Mouse (Mus musculus) adrenal gland (tissue): ENCODE data around the gene Gosr2.

ENCODE experiments used
- intact Hi-C: fragments of 180-260 bp; cut with DNase I; formaldehyde crosslinking; loops from one replicate; pipeline ENCODE4 v1.15.1; 2025

Gene Gosr2

DNA sequence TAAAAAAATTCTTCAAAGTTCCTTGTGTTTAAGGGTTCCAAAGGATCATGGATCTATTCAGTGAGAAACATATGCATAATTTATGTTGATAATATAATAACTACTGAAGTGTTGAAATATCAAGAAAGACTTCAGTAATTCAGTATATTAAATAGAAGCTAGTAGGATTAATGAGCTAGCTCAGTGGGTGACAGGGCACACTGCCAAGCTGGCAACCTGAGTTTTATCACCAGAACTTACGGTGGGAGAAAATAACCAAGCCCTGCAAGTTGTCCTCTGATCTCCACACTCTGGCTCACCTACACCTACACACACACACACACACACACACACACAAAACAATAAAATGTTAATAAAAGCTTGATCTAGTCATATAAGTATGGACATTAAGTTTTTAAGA is 4.5 kb downstream of the Gosr2 start:
- intact Hi-C loops: no loop called here

DNA sequence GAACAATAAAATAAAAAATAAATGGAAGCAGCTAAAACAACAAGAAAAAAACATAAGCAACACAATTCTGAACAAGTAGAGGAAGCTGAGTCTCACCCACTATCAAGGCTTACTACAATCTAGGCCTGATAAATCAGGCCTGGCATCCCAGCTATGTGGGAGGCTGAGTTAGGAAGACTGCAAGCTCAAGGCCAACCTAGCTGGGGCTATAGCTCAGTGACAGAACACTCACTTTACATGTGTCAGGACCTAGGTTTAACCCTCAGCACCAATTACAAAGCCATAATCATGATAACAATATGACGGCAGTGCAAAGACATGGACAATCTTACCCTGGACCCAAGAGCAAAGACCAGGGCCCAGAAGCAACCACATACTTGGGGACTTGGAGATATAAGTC is 6.7 kb downstream of the Gosr2 start:
- intact Hi-C loops: no loop called here

DNA sequence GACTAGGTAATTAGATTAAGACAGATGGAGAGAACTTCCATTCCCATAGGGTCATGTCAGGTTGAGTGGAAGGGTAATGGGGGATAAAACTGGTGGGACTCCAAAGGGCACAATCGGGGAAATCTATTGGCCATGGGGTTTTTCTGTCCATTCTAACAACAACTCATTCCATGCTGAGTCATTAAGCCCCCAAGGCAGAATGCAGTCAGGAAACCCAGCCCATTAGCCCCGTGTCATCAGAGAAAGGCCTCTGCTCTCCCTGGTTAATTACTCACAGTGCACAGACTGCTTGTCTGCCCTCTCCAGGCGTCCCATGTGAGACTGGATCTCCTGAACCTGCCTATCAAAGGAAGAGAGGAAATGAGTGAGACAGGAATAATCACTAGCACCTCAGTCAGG is 8.7 kb downstream of the Gosr2 start:
- intact Hi-C loops: no loop called here

DNA sequence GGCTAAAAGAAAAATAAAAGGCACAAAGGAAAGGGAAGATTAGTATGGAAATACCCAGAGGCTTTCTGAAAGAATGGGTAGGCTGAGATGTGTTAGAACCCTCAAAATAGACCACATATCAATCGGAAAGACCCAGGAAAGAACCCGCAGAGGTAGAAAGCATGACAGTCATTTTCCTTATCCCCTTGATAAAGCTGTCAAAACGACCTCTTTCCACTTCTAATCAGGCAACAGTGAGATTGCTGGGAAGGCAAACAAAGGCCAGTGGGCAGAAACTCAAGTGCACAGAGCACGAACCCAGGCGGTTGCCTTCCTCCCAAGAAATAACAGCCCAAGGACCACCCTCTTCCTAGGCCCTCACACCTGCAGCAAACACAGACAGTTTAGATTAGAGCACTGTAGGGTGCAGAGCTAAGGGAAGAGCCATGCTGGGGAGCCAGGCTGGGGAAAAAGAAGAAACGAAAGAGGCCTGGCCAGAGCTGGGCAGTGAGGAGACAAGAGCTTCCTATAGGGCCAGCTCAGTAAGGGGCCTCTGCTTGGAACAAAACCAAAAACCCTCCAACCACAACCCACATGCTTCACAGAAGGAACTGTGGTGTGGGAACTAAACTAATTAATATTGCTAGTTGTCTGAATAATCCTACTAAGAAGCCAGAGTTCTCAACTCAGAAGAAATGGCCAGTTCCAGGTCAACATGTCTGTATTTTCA is 9.3 kb downstream of the Gosr2 start:
- intact Hi-C loops: no loop called here

DNA sequence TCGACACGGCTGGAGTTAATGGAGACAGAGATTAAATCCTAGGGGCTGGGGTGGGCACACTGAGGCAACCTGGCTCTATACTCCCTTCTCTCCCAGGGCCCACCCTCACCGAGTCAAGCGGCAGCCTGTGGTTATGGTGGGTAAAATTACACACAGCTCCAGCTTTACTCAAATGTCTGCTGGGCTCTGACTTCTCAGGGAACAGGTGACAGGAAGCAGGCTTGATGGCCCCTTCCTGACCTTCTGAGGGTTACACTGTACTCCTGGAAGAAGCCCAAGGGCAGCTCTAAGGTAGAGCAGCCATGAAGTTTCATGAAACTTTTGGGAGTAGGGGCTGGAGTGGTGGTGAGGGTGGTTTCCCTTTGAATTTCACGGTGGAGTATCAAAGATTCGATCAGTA is 11.0 kb downstream of the Gosr2 start:
- intact Hi-C loops: no loop called here

DNA sequence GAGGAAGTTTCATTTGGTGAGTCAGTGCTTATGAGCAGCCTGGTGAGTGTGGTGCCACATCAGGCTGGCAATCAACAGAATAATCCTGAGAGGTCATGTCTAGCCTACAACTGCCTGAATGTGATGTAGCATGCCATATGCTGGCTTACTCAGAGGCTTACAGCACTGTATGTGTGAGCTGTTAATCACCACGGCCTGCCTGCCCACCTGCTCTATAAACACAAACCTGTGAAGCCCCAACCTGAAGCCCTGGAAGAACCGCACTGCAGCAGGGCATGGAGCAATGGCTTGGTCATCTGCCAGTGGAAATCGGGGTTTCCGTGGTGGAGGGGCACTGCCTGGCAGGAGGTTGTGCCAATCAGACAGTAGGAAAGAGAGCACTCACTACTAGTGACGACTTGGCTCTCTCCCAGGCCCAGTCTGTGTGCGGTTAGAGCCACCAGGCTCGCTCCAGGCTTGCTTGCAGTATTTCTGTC is 12.4 kb downstream of the Gosr2 start:
- intact Hi-C loops: no loop called here

DNA sequence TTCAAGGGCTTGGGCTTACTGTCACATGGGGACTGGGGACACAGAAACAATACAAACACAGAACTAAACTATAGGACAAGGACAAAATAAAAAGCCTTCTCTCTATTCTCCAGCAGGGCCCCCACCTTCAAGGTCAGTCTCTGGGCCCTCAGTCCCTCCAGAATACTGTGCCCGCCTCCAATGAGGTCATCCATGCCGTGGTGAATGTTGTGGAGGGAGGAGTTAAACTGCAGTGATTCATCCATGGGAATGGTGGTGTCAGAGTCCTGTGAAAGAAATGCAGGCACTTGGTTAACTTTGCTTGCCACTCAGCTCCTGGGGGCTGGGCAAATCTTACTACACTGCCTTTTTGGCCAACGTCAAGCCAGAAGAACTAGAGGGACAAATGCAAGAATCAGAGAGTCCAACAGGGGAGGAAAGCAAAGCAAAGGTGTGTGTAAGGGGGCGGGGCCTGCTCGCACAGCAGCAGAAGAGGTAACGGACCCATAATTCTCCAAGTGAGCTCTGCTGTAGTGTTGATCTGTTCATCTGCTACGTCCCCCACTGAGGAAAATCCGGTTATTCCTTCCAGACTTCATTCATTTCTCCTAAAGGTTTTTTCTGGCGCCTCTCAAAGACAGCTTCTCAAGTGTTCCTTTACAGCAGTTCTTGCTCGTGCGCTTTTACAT is 13.9 kb downstream of the Gosr2 start:
- intact Hi-C loops: no loop called here

DNA sequence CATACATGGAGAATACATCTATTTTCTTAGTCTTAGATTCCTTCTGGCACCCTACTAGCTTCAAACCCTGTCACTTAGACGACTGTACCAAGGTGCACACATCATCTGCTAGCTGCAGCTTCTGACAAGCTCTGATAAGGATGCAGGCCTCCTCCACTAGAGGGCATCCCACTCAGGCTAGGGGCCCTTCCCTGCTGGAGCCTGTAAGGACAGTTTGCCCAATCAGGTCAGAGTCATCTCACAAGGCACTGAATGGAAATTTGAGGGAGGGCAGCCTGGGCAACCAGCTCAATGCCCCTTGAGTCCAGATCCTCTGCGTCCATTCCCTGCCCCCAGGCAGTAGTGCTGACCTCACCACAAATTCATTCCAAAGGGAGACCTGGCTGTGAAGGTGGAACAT is 20.7 kb downstream of the Gosr2 start:
- intact Hi-C loops: loop anchor here (2.0 to 10.0 kb wide), 3 partner anchors 40 to 238 kb away; partner anchors contain the start of gene Lyzl6

DNA sequence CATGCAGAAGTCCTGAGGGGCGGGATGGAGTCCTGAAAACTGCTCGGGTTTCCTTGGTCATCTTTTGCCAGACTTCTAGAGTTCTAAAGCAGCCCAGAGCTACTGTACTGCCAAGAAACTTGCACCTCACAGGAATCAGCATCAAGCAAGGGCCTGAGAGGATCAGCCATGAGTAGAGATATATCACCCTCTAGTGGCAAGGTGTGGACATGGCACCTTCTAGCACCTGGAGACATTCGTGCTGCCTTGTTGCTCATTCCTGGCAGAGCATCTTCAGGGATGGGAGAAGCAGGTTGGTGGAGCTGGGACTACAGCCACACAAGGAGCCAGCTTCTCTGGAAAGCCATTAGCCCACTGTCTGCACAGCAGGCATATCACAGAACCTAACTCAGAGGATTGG is 22.1 kb downstream of the Gosr2 start:
- intact Hi-C loops: loop anchor here (5.0 to 10.0 kb wide), 2 partner anchors 38 to 239 kb away; partner anchors contain the start of gene Lyzl6

DNA sequence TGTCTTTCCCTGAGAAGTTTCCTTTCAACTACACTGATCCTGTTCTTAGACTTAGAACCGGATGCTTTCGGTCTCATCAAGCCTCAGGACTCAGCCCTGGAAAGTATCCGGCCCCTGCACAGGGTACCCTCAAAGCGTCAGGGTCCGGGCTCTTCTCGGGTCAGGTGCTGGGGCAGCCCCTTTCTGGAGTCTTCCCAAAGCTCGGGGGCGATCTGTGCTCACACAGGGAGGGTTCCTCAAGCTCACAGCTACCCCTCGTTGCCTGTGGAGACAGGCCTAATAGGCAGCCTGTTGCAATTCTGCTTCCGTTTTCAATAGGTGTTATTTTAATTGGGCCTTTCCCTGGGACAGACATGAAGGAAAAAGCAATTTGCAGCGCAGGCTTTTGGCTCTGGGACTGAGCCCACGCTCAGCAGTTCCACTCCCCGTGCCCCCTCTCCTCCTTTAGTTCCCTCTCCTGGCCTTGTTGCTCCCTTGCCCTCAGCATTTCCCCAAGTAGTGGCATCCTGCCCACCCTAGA is 30.7 kb downstream of the Gosr2 start:
- intact Hi-C loops: no loop called here

DNA sequence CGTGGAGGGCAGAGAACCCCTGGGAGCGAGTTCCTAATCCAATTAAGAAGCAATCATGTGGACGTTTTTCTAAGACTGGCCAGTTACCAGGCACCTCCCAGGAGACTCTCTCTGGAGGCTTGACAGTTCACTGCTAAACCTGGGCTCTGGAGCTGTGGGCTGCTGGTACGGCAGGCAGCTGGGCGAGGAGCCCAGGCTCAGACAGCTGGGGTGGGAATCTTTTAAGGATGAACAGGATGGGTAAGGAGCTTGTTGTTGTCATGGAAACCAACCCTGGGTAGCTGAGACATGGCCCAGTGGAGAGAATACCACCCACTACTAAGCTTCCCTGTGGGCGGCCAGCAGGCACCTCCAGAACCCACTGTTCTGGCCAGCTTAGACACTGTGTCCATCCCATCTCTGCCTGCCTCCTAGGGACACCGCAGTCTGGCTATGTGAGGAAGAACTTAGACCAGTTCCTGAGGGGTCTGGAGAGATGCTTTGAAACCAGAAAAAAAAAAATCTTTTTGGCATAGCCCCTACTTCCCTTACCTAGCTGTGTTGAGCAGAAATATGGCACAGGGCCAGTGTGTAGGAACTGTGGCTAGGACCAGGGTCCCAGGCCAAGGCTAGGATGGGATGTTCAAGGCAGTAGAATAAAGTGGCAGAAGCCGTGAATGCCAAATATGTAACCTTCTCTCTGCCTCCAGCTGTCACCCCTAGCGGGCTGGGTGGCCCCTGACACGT is 31.4 kb downstream of the Gosr2 start:
- intact Hi-C loops: no loop called here

DNA sequence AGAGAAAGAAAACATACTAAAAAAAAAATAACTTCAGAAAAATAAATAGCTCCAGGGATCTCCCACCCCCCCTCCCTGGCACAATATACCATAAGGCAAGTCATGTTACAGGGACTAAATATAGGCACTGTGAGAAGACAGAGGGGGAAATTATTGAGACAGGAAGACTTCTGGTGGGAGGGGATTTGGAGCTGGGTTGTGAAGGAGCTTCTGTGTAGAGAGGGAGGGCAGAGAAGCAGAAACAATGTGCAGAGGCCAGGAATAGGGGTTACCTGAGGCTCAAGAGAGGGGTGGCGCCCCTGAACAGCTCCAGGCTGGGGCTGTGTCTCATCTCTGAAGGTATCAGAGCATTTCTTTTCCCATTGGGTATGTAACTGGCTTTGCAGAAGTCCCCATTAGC is 32.0 kb downstream of the Gosr2 start:
- intact Hi-C loops: no loop called here

DNA sequence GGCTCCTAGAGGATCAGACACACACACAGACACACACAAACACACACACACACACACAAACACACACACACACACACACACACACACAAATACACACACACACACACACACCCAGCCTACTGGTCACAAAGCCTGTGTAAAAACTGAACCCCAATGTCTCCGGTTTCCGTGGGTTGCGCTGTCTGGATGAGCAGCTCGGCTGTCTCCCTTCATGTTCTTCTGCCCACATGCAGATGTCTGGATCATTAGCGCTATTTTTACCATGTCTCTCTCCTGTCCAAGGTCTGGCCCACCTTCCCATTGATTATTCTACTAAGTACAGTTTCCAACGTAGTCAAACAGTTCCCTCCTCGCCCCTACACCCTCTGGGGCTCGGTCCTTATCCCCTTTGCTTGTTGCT is 34.6 kb downstream of the Gosr2 start:
- intact Hi-C loops: no loop called here

DNA sequence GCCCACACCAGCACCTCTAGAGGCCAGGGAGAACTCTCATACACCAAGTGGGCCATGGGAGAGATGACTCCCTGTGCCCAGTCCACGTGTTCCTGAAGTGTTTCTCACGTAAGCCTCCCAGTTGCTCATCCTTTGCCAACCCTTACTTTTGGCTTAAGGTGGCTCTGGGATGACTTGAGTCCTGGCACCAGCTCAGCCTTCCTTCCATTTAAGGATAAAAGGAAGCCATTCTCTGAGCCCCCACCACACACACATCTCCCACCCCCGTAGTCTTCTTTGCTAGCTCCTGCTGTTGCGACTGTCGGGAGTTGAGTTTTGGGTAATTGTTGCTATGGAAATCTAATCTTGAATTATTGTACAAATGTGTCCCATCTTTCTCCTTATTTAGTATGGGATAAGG is 35.2 kb downstream of the Gosr2 start:
- intact Hi-C loops: no loop called here

DNA sequence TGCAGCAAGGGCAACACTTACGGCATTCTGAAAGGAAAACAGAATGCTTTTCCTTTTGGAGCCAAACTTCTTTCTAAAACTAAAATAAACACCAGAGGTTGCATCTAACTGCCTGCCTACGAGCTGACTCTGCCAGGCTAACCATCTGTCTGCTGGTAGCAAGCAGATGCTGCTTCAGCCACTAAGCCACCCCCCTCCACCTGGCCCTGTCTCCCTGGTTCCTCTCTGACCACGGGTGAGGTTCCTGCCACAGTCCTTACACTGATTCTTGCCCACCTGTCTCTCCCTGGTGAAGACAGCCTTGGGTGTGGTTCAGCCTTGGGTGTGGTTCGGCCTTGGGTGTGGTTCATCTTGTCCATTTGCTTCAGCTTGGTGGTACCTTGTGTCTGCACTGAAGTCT is 35.8 kb downstream of the Gosr2 start:
- intact Hi-C loops: no loop called here

DNA sequence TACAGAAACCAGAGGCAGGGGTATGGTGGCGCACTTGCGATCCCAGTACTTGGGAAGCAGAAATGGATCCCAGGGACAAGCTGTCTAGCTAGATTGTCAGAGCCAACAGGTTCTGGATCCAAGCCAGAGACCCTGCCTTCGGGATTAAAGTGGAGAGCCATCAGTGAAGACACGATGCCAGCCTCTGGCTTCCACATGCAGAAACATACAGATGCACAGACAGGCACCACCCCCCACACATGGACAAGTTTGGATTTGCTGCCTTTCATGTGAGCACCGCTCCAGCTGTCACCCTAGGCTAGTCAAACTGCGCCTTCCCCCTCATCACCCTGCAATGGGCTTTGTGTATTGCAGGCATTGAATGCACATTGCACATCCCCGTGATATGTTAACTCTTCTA is 39.5 kb downstream of the Gosr2 start:
- intact Hi-C loops: no loop called here

DNA sequence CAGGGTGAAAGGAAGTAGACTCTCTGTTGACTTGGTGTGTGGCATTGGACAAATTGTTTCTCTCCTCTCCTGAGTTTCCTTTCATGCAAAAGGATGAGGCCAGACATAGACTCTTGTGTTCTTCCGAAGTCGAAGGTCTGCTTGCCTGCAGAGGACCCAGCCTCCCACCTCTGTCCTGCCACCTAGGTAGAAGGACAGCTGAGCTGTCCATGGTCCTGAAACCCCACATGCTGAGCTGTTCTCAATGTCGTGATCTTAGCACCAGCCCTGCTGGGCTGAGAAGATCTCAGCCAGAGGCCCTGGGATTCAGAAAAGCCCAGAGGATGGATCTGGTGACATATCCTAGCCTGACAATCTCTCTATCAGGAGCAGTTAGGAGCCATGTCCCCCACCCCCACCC is 41.2 kb downstream of the Gosr2 start:
- intact Hi-C loops: no loop called here

DNA sequence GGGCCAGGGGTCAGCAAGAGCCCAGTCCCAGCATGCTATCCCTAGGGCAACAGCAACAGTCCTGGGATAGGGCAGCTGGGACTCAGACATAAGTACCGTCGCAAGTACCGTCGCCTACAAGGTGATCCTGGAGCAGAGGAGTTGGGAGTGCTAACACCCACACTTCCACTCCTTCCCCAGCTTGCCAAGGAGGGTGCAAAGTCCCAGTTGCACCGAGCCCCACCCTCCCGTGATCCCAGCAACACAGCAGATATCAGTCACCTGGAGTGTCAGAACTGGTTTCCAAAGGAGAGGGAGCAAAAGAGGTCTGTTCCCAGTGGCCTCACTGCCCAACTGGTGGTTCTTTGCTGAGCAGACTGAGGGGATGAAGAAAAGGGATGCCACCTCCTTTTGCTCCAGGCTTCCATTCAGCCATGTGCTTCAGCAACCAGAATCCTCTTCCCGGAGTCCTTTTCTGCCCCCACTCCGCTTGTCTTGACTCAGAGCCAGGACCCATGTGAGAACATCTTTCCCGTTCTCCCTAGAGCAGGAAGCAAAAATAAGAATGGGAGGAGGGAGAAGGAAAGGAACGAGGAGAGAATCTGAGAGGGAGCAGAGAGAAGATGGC is 44.2 kb downstream of the Gosr2 start:
- intact Hi-C loops: no loop called here

DNA sequence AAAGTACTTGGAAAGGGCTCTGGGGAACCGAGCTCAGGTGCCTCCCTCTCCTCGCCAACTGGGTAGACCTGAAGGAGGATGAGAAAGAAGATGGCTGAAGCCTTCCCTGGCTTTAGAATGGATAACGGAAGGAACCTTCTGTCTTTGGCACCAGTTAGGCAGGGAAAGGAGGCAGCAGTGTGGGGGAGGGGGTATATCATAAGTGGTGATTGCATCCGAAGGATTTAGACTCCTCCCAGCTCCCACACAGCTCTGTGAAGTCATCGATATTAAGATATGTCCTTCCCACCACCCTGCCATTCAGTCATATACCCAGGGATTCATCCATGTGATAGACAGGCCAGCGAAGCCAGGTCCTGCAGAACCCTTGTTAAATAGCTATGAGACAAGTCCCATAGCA is 46.3 kb downstream of the Gosr2 start:
- intact Hi-C loops: no loop called here

DNA sequence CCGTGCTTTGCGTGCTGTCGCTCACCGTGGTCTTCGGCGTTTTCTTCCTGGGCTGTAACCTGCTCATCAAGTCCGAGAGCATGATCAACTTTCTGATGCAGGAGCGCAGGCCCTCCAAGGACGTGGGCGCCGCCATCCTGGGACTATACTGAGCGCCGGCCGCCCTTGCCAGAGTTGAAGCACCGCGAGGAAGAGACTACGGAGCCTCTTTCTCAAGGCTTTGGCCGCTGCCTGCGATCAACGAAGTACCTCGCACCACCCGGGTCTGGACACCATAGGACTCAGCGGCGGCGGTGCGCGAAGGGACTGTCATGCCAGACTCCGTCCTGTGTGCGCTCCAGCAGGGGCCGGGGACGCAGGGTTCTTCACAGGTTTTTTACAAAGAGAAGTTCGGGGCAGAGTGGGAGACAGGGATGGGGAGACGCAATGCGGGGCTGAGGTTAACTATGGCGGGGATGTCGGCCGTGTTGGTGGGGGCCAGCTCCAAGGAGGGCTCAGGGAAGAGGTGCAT is 47.7 kb downstream of the Gosr2 start:
- intact Hi-C loops: no loop called here

DNA sequence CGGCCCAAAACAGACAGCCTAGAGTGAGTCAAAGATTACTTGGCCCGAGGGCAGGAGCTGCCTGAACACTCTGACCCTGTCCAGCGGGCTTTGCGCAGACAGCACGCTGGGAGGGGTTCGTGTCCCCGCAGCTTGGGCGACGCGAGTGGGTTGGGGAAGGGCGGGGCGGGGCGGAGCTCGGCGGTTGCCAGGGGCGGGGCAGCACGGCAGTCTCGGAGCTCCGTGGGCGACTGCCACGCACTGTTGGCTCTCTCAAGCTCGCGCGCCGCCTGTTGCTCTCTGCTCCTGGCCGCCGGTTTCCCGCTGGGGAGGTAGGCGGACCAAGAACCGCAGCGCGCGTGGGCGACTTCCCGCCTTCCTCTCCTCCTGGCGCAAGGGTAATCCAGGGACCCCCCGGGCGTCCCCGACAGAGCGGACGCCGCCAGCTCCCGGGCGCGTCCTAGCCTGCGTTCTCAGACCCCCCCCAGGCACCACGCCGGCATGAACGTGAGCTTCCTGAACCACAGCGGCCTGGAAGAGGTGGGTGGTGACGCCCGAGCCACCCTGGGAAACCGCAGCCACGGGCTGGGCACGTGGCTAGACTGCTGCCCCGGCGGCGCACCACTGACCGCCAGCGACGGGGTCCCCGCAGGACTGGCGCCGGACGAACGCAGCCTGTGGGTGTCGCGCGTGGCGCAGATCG is 48.3 kb downstream of the Gosr2 start, which contains the start of gene Rprml:
TSS of gene Rprml (plus strand) at position 270 of the 682 bp plus-strand sequence.
- intact Hi-C loops: no loop called here
